Mouse (Mus musculus) embryo, embryonic 9.5 days (tissue): ENCODE data around the gene H2-M10.3.
"Not testable (repeated sequence)": the region's sequence is repeated elsewhere in the genome, so short reads cannot be mapped to it uniquely, and the experiment has no call there.

ENCODE experiments used
- DNase-seq: peaks from one replicate; pipeline ENCODE4 v3.0.0-alpha.2; 2017; ENCODE audit errors: extremely low spot score

The H2-M10.3 gene

GRCm38 (mm10) chr17:36368317-36368716 lies at the start of gene H2-M10.3:
Gene H2-M10.3 (minus strand): TSS chr17:36368417.
- not testable (repeated sequence) for DNase-seq

- no peak for DNase-seq
These were observed 49.2 kb upstream of the H2-M10.3 start for GRCm38 (mm10) chr17:36417416-36417815.

- no peak for DNase-seq
These were observed 47.2 kb upstream of the H2-M10.3 start for GRCm38 (mm10) chr17:36415407-36415806.

GRCm38 (mm10) chr17:36414361-36414760 lies 46.1 kb upstream of the H2-M10.3 start:
- DNase-seq: no peak

GRCm38 (mm10) chr17:36389907-36390306 lies 21.7 kb upstream of the H2-M10.3 start:
- no peak for DNase-seq

- not testable (repeated sequence) for DNase-seq
These were observed 5.8 kb downstream of the H2-M10.3 start for GRCm38 (mm10) chr17:36362404-36362803.

GRCm38 (mm10) chr17:36357512-36357911 lies 10.7 kb downstream of the H2-M10.3 start:
- peak; percentile 32 for DNase-seq

GRCm38 (mm10) chr17:36355763-36356162 lies 12.5 kb downstream of the H2-M10.3 start:
- DNase-seq: no peak

- peak; percentile 39 for DNase-seq
These were observed 12.9 kb downstream of the H2-M10.3 start for GRCm38 (mm10) chr17:36355343-36355742.

- no peak for DNase-seq
These were observed 42.2 kb downstream of the H2-M10.3 start, which contains the start of gene H2-M10.1 for GRCm38 (mm10) chr17:36326055-36326454. Gene H2-M10.1 (minus strand): TSS chr17:36326155.

GRCm38 (mm10) chr17:36315689-36316253 lies 52.4 kb downstream of the H2-M10.3 start:
- DNase-seq: no peak

GRCm38 (mm10) chr17:36315041-36315688 lies 53.1 kb downstream of the H2-M10.3 start:
- peak; percentile 61 for DNase-seq
